Mouse (Mus musculus) brain, embryonic 18.5 days (tissue): Measurements from ENCODE around the gene Rgs11.
"Not testable (repeated sequence)": the region's sequence is repeated elsewhere in the genome, so short reads cannot be mapped to it uniquely, and the experiment has no call there.

ENCODE experiments used
- DNase-seq: peaks from one replicate; pipeline ENCODE4 v3.0.0-alpha.2; 2012; ENCODE audit warnings: low read depth, low spot score

Rgs11 gene

GRCm38 (mm10) chr17:26202737-26203136 lies at the start of gene Rgs11:
Rgs11 (plus strand) TSS chr17:26202951.
- no peak for DNase-seq

GRCm38 (mm10) chr17:26162736-26163135 lies 40.0 kb upstream of the Rgs11 start:
- no peak for DNase-seq

- DNase-seq = no peak
Measured at GRCm38 (mm10) chr17:26168039-26168438, 34.7 kb upstream of the Rgs11 start.

- DNase-seq = not testable (repeated sequence)
Measured at GRCm38 (mm10) chr17:26175248-26175647, 27.5 kb upstream of the Rgs11 start.

- no peak for DNase-seq
Measured at GRCm38 (mm10) chr17:26178611-26179010, 24.1 kb upstream of the Rgs11 start.

- no peak for DNase-seq
Measured at GRCm38 (mm10) chr17:26181179-26181578, 21.6 kb upstream of the Rgs11 start.

- DNase-seq = no peak
Measured at GRCm38 (mm10) chr17:26187592-26187991, 15.2 kb upstream of the Rgs11 start.

- no peak for DNase-seq
Measured at GRCm38 (mm10) chr17:26188091-26188805, 14.5 kb upstream of the Rgs11 start.

- not testable (repeated sequence) for DNase-seq
Measured at GRCm38 (mm10) chr17:26191486-26191885, 11.3 kb upstream of the Rgs11 start.

- DNase-seq = no peak
Measured at GRCm38 (mm10) chr17:26192481-26193190, 10.1 kb upstream of the Rgs11 start.

GRCm38 (mm10) chr17:26198892-26199291 lies 3.9 kb upstream of the Rgs11 start, which contains the start of gene Pdia2:
Pdia2 (minus strand) TSS chr17:26199087.
- no peak for DNase-seq

GRCm38 (mm10) chr17:26200831-26201705 lies 1.7 kb upstream of the Rgs11 start:
- no peak for DNase-seq

- DNase-seq = no peak
Measured at GRCm38 (mm10) chr17:26201998-26202397, 753 bp upstream of the Rgs11 start.

GRCm38 (mm10) chr17:26203321-26203811 lies 615 bp downstream of the Rgs11 start:
- DNase-seq = peak; percentile 3

- DNase-seq = no peak
Measured at GRCm38 (mm10) chr17:26204766-26205165, 2.0 kb downstream of the Rgs11 start.

GRCm38 (mm10) chr17:26206392-26206791 lies 3.6 kb downstream of the Rgs11 start:
- DNase-seq = no peak

- DNase-seq = no peak
Measured at GRCm38 (mm10) chr17:26207686-26208085, 4.9 kb downstream of the Rgs11 start, which contains the start of gene Arhgdig. Arhgdig (minus strand) TSS chr17:26207786.

- DNase-seq = no peak
Measured at GRCm38 (mm10) chr17:26212241-26212640, 9.5 kb downstream of the Rgs11 start.

GRCm38 (mm10) chr17:26212681-26213080 lies 9.9 kb downstream of the Rgs11 start:
- no peak for DNase-seq

- DNase-seq = no peak
Measured at GRCm38 (mm10) chr17:26221508-26221907, 18.8 kb downstream of the Rgs11 start.

- DNase-seq = no peak
Measured at GRCm38 (mm10) chr17:26225150-26225549, 22.4 kb downstream of the Rgs11 start.

- DNase-seq = no peak
Measured at GRCm38 (mm10) chr17:26229776-26230175, 27.0 kb downstream of the Rgs11 start.
